Mouse (Mus musculus): Measurements from ENCODE around the gene Tbc1d20. TPM values are rescaled to one million over a fixed set of nuclear protein-coding genes. Genes with fewer than 3 reads are reported as not detected.
"Not testable (repeated sequence)": the region's sequence is repeated elsewhere in the genome, so short reads cannot be mapped to it uniquely, and the experiment has no call there.

Gene Tbc1d20
- polyA plus RNA-seq, 1 experiment from 2014 or later = 41.8 TPM

GRCm38 (mm10) chr2:152346776-152347465, 53.3 kb downstream of the Tbc1d20 start:
- Histone ChIP-seq H3K36me3 (ENCODE audit: insufficient read depth, low read length) (no peaks in the 10 kb centered on the region), H3K4me3 (ENCODE audit: low read length) (no peak overlapping the region), H3K4me1 (ENCODE audit: insufficient read depth, low read length) (peaks cover 11% of the 10 kb centered on the region; the same call in 1 of the 2 replicates), H3K27me3 (ENCODE audit: insufficient read depth, low read length) (no peaks in the 10 kb centered on the region), H3K27ac (ENCODE audit: low read length) (no peak overlapping the region), H3K9ac (replicated peaks; ENCODE audit: low read length) (no peak overlapping the region), H3K9me3 (ENCODE audit: low read length) (no peaks in the 10 kb centered on the region), H3K4me2 (replicated peaks; ENCODE audit: low read depth, low read length) (no peak overlapping the region)
- 44% methylated on average over 9 of the region's 9 CpGs for WGBS
- no peak for ATAC-seq (ENCODE audit: low FRiP score, low TSS enrichment)

- Histone ChIP-seq H3K9ac (replicated peaks; ENCODE audit: low read length) (no peak overlapping the region), H3K27me3 (ENCODE audit: insufficient read depth, low read length) (no peaks in the 10 kb centered on the region), H3K9me3 (ENCODE audit: low read length) (no peaks in the 10 kb centered on the region), H3K4me1 (ENCODE audit: insufficient read depth, low read length) (peaks cover 11% of the 10 kb centered on the region; the same call in 1 of the 2 replicates), H3K4me2 (replicated peaks; ENCODE audit: low read depth, low read length) (no peak overlapping the region), H3K36me3 (ENCODE audit: insufficient read depth, low read length) (no peaks in the 10 kb centered on the region), H3K4me3 (ENCODE audit: low read length) (no peak overlapping the region), H3K27ac (ENCODE audit: low read length) (no peak overlapping the region)
- 83% methylated on average over 2 of the region's 2 CpGs for WGBS
- ATAC-seq (ENCODE audit: low FRiP score, low TSS enrichment) = no peak
Observed at GRCm38 (mm10) chr2:152347722-152348121, 54.1 kb downstream of the Tbc1d20 start.

GRCm38 (mm10) chr2:152349205-152349604, 55.6 kb downstream of the Tbc1d20 start:
- Histone ChIP-seq H3K27ac (ENCODE audit: low read length) (no peak overlapping the region), H3K9me3 (ENCODE audit: low read length) (no peaks in the 10 kb centered on the region), H3K4me1 (ENCODE audit: insufficient read depth, low read length) (peaks cover 8% of the 10 kb centered on the region; the same call in 1 of the 2 replicates), H3K4me3 (ENCODE audit: low read length) (no peak overlapping the region), H3K36me3 (ENCODE audit: insufficient read depth, low read length) (no peaks in the 10 kb centered on the region), H3K27me3 (ENCODE audit: insufficient read depth, low read length) (no peaks in the 10 kb centered on the region), H3K4me2 (replicated peaks; ENCODE audit: low read depth, low read length) (no peak overlapping the region), H3K9ac (replicated peaks; ENCODE audit: low read length) (no peak overlapping the region)
- 82% methylated on average over 6 of the region's 6 CpGs for WGBS
- ATAC-seq (ENCODE audit: low FRiP score, low TSS enrichment) = no peak

- H3K4me2 ChIP-seq (replicated peaks; ENCODE audit: low read depth, low read length) = no peak overlapping the region
- H3K9ac ChIP-seq (replicated peaks; ENCODE audit: low read length) = no peak overlapping the region
- WGBS = 86% methylated on average over 8 of the region's 8 CpGs
- H3K27me3 ChIP-seq (ENCODE audit: insufficient read depth, low read length) = no peaks in the 10 kb centered on the region
- 0 out of 2 replicates have a peak, but pooled peaks cover 5% of the 10 kb centered on the region for H3K4me1 ChIP-seq (ENCODE audit: insufficient read depth, low read length)
- no peaks in the 10 kb centered on the region for H3K9me3 ChIP-seq (ENCODE audit: low read length)
- no peaks in the 10 kb centered on the region for H3K36me3 ChIP-seq (ENCODE audit: insufficient read depth, low read length)
- no peak overlapping the region for H3K27ac ChIP-seq (ENCODE audit: low read length)
- no peak overlapping the region for H3K4me3 ChIP-seq (ENCODE audit: low read length)
- ATAC-seq (ENCODE audit: low FRiP score, low TSS enrichment) = 0 out of 2 replicates have a peak, but pooled peaks have one; percentile 42
Observed at GRCm38 (mm10) chr2:152349842-152350540, 56.4 kb downstream of the Tbc1d20 start.

GRCm38 (mm10) chr2:152357254-152357653, 63.6 kb downstream of the Tbc1d20 start:
- H3K4me2 ChIP-seq (replicated peaks; ENCODE audit: low read depth, low read length) = no peak overlapping the region
- H3K27me3 ChIP-seq (ENCODE audit: insufficient read depth, low read length) = no peaks in the 10 kb centered on the region
- H3K9me3 ChIP-seq (ENCODE audit: low read length) = no peaks in the 10 kb centered on the region
- no peak overlapping the region for H3K4me3 ChIP-seq (ENCODE audit: low read length)
- ATAC-seq (ENCODE audit: low FRiP score, low TSS enrichment) = no peak
- WGBS = 79% methylated on average over 3 of the region's 3 CpGs
- no peak overlapping the region for H3K27ac ChIP-seq (ENCODE audit: low read length)
- H3K9ac ChIP-seq (replicated peaks; ENCODE audit: low read length) = no peak overlapping the region
- H3K36me3 ChIP-seq (ENCODE audit: insufficient read depth, low read length) = no peaks in the 10 kb centered on the region
- H3K4me1 ChIP-seq (ENCODE audit: insufficient read depth, low read length) = no peaks in the 10 kb centered on the region

- ATAC-seq (ENCODE audit: low FRiP score, low TSS enrichment); H3K4me1 ChIP-seq (ENCODE audit: insufficient read depth, low read length); H3K9me3 ChIP-seq (ENCODE audit: low read length); H3K27ac ChIP-seq (ENCODE audit: low read length); H3K4me2 ChIP-seq (replicated peaks; ENCODE audit: low read depth, low read length); H3K36me3 ChIP-seq (ENCODE audit: insufficient read depth, low read length); H3K4me3 ChIP-seq (ENCODE audit: low read length); H3K27me3 ChIP-seq (ENCODE audit: insufficient read depth, low read length); H3K9ac ChIP-seq (replicated peaks; ENCODE audit: low read length): not testable (repeated sequence)
- WGBS = 75% methylated on average over 5 of the region's 5 CpGs
Observed at GRCm38 (mm10) chr2:152358977-152359376, 65.3 kb downstream of the Tbc1d20 start.

- H3K27ac ChIP-seq (ENCODE audit: low read length) = no peak overlapping the region
- H3K4me2 ChIP-seq (replicated peaks; ENCODE audit: low read depth, low read length) = no peak overlapping the region
- no peaks in the 10 kb centered on the region for H3K9me3 ChIP-seq (ENCODE audit: low read length)
- WGBS = 54% methylated on average over 5 of the region's 5 CpGs
- no peaks in the 10 kb centered on the region for H3K36me3 ChIP-seq (ENCODE audit: insufficient read depth, low read length)
- H3K4me1 ChIP-seq (ENCODE audit: insufficient read depth, low read length) = no peaks in the 10 kb centered on the region
- H3K4me3 ChIP-seq (ENCODE audit: low read length) = no peak overlapping the region
- no peak for ATAC-seq (ENCODE audit: low FRiP score, low TSS enrichment)
- H3K9ac ChIP-seq (replicated peaks; ENCODE audit: low read length) = no peak overlapping the region
- H3K27me3 ChIP-seq (ENCODE audit: insufficient read depth, low read length) = no peaks in the 10 kb centered on the region
Observed at GRCm38 (mm10) chr2:152359616-152360015, 66.0 kb downstream of the Tbc1d20 start.

- Histone ChIP-seq H3K4me1 (ENCODE audit: insufficient read depth, low read length) (no peaks in the 10 kb centered on the region), H3K27me3 (ENCODE audit: insufficient read depth, low read length) (no peaks in the 10 kb centered on the region), H3K36me3 (ENCODE audit: insufficient read depth, low read length) (no peaks in the 10 kb centered on the region), H3K9me3 (ENCODE audit: low read length) (no peaks in the 10 kb centered on the region), H3K4me2 (replicated peaks; ENCODE audit: low read depth, low read length) (no peak overlapping the region), H3K27ac (ENCODE audit: low read length) (0 out of 2 replicates have a peak overlapping the region, but pooled peaks have one; percentile 21), H3K9ac (replicated peaks; ENCODE audit: low read length) (no peak overlapping the region), H3K4me3 (ENCODE audit: low read length) (no peak overlapping the region)
- 27% methylated on average over 7 of the region's 7 CpGs for WGBS
- no peak for ATAC-seq (ENCODE audit: low FRiP score, low TSS enrichment)
Observed at GRCm38 (mm10) chr2:152360271-152360775, 66.7 kb downstream of the Tbc1d20 start.

GRCm38 (mm10) chr2:152361193-152361592, 67.6 kb downstream of the Tbc1d20 start:
- H3K9me3 ChIP-seq (ENCODE audit: low read length) = no peaks in the 10 kb centered on the region
- H3K4me2 ChIP-seq (replicated peaks; ENCODE audit: low read depth, low read length) = no peak overlapping the region
- no peak for ATAC-seq (ENCODE audit: low FRiP score, low TSS enrichment)
- WGBS = 93% methylated on average over 8 of the region's 8 CpGs
- H3K9ac ChIP-seq (replicated peaks; ENCODE audit: low read length) = no peak overlapping the region
- H3K36me3 ChIP-seq (ENCODE audit: insufficient read depth, low read length) = no peaks in the 10 kb centered on the region
- no peak overlapping the region for H3K27ac ChIP-seq (ENCODE audit: low read length)
- no peaks in the 10 kb centered on the region for H3K4me1 ChIP-seq (ENCODE audit: insufficient read depth, low read length)
- H3K4me3 ChIP-seq (ENCODE audit: low read length) = no peak overlapping the region
- no peaks in the 10 kb centered on the region for H3K27me3 ChIP-seq (ENCODE audit: insufficient read depth, low read length)
